Mouse (Mus musculus) myocyte (in vitro differentiated cells): ENCODE measurements around the gene A830005F24Rik. TPM values are rescaled to one million over a fixed set of nuclear protein-coding genes. Genes with fewer than 3 reads are reported as not detected.

Source experiments
- H3K27me3 ChIP-seq: one replicate; pipeline ENCODE4 v1.6.1; 2011; ENCODE audit not compliant: control insufficient read depth, insufficient read depth, insufficient read length
- H3K36me3 ChIP-seq: one replicate; pipeline ENCODE4 v1.6.1; 2011; ENCODE audit not compliant: control insufficient read depth, insufficient read depth
- H3K4me2 ChIP-seq: one replicate; pipeline ENCODE4 v1.6.1; 2011; ENCODE audit warnings: low read depth, control low read depth
- H3K4me3 ChIP-seq: one replicate; pipeline ENCODE4 v1.5.1; 2011; ENCODE audit warnings: mild to moderate bottlenecking, control low read depth, moderate library complexity
- H3K79me2 ChIP-seq: one replicate; pipeline ENCODE4 v1.6.1; 2011; ENCODE audit not compliant: control insufficient read depth, insufficient read depth
- H3ac ChIP-seq: one replicate; pipeline ENCODE4 v1.6.1; 2011; ENCODE audit not compliant: control insufficient read depth, insufficient read length
- CEBPB ChIP-seq: IDR thresholded peaks from 2 replicates; pipeline ENCODE4 v1.6.1; 2011; ENCODE audit warnings: mild to moderate bottlenecking, moderate library complexity; ENCODE audit not compliant: poor library complexity, insufficient read depth, severe bottlenecking
- E2F4 ChIP-seq: IDR thresholded peaks from one replicate; pipeline ENCODE4 v1.6.1; 2011; ENCODE audit warnings: mild to moderate bottlenecking, control low read depth, moderate library complexity; ENCODE audit not compliant: insufficient read depth
- MAX ChIP-seq: IDR thresholded peaks from one replicate; pipeline ENCODE4 v1.6.1; 2011; ENCODE audit warnings: low read depth, mild to moderate bottlenecking, control low read depth
- MYOD1 ChIP-seq, 3 experiments: IDR thresholded peaks; one replicate each; pipeline ENCODE4 v1.6.1; 2011; ENCODE audit warnings: control low read depth in 2 of 3, low read depth in 2 of 3, mild to moderate bottlenecking in 2 of 3, moderate library complexity in 1 of 3; ENCODE audit not compliant: insufficient read length in 2 of 3, control insufficient read depth in 1 of 3
- MYOG ChIP-seq, 3 experiments: IDR thresholded peaks; one replicate each; pipeline ENCODE4 v1.6.1; 2011; ENCODE audit warnings: control low read depth in 2 of 3, low read depth in 2 of 3, mild to moderate bottlenecking in 2 of 3; ENCODE audit not compliant: insufficient read length in 2 of 3, control insufficient read depth in 1 of 3, insufficient read depth in 1 of 3
- POLR2A ChIP-seq: IDR thresholded peaks from one replicate; pipeline ENCODE4 v1.6.1; 2011; ENCODE audit warnings: low read depth, mild to moderate bottlenecking, control low read depth, moderate library complexity; ENCODE audit not compliant: insufficient read length
- POLR2AphosphoS2 ChIP-seq: IDR thresholded peaks from one replicate; pipeline ENCODE4 v1.6.1; 2011; ENCODE audit warnings: low read depth, control low read depth; ENCODE audit not compliant: insufficient read length
- REST ChIP-seq: IDR thresholded peaks from one replicate; pipeline ENCODE4 v1.6.1; 2011; ENCODE audit warnings: mild to moderate bottlenecking, control low read depth, moderate library complexity; ENCODE audit not compliant: insufficient read depth, insufficient read length
- SRF ChIP-seq: IDR thresholded peaks from one replicate; pipeline ENCODE4 v1.6.1; 2011; ENCODE audit warnings: low read depth; ENCODE audit not compliant: control insufficient read depth, insufficient read length
- TCF12 ChIP-seq: IDR thresholded peaks from one replicate; pipeline ENCODE4 v1.6.1; 2011; ENCODE audit warnings: mild to moderate bottlenecking, control low read depth; ENCODE audit not compliant: poor library complexity, insufficient read depth, severe bottlenecking
- TCF3 ChIP-seq: IDR thresholded peaks from one replicate; pipeline ENCODE4 v1.6.1; 2011; ENCODE audit warnings: low read depth, control low read depth; ENCODE audit not compliant: insufficient read length
- USF1 ChIP-seq: IDR thresholded peaks from one replicate; pipeline ENCODE4 v1.6.1; 2011; ENCODE audit warnings: low read depth, mild to moderate bottlenecking, control low read depth, moderate library complexity
- polyA plus RNA-seq: library from polyadenylated mRNA; unstranded; fragments of >200 nt; fragmentation: generic; extraction: Trizol; gene quantifications from one replicate; pipeline ENCODE4 v1.2.1, GENCODE M21; 2012; ENCODE audit warnings: missing spikeins

Gene A830005F24Rik
- polyA plus RNA-seq, 1 experiment: 0.49 TPM

GRCm38 (mm10) chr13:48552181-48553090 is 39.1 kb downstream of the A830005F24Rik start:
- TF ChIP-seq REST (no peak), POLR2A (peak; percentile 51), POLR2AphosphoS2 (peak; percentile 66), MYOG (IDR thresholded peaks at IDR 0.05; ENCODE audit: control insufficient read depth in 1 of 3, insufficient read depth in 1 of 3, insufficient read length in 2 of 3, low read depth in 2 of 3) (peak in 1 of 3 experiments; percentile 12)
- Histone ChIP-seq H3K36me3 (no peaks in the 10 kb centered on the region), H3K4me3 (peak overlapping the region; percentile 22), H3K27me3 (no peaks in the 10 kb centered on the region), H3K79me2 (no peaks in the 10 kb centered on the region), H3K4me2 (peak overlapping the region; percentile 93), H3ac (no peak overlapping the region)

GRCm38 (mm10) chr13:48553511-48553910 is 40.1 kb downstream of the A830005F24Rik start:
- H3K36me3 ChIP-seq: no peaks in the 10 kb centered on the region
- H3K27me3 ChIP-seq: no peaks in the 10 kb centered on the region
- H3K4me3 ChIP-seq: no peak overlapping the region
- no peak for TF ChIP-seq REST
- no peak for TF ChIP-seq SRF
- TF ChIP-seq MYOD1 (IDR thresholded peaks at IDR 0.05; ENCODE audit: control insufficient read depth in 1 of 3, insufficient read length in 2 of 3, low read depth in 2 of 3): no peak
- TF ChIP-seq MAX: no peak
- TF ChIP-seq POLR2A: no peak
- no peak for TF ChIP-seq E2F4
- no peak for TF ChIP-seq USF1
- no peak for TF ChIP-seq POLR2AphosphoS2
- TF ChIP-seq CEBPB: no peak
- no peaks in the 10 kb centered on the region for H3K79me2 ChIP-seq
- no peak overlapping the region for H3K4me2 ChIP-seq
- no peak overlapping the region for H3ac ChIP-seq

DNA sequence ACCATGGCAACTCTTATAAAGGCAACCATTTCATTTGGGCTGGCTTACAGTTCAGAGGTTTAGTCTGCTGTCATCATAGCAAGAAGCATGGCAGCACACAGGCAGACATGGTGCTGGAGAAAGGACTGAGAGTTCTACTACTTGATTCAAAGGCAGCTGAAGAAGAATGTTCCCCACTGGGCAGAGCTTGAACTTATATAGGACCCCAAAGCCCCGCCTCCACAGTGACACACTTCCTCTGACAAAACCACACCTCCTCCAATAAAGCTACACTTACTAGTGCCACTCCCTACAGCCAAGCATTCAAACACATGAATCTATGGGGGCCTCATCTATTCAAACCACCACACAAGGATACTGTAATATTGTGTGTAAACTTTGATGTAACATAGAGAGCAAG is 41.2 kb downstream of the A830005F24Rik start:
- H3ac ChIP-seq: no peak overlapping the region
- no peak overlapping the region for H3K4me3 ChIP-seq
- no peak for TF ChIP-seq SRF
- TF ChIP-seq TCF3: no peak
- TF ChIP-seq USF1: no peak
- no peak for TF ChIP-seq MYOD1 (IDR thresholded peaks at IDR 0.05; ENCODE audit: control insufficient read depth in 1 of 3, insufficient read length in 2 of 3, low read depth in 2 of 3)
- no peak for TF ChIP-seq E2F4
- TF ChIP-seq MAX: no peak
- TF ChIP-seq REST: no peak
- no peak for TF ChIP-seq POLR2A
- no peak for TF ChIP-seq POLR2AphosphoS2
- TF ChIP-seq MYOG (IDR thresholded peaks at IDR 0.05; ENCODE audit: control insufficient read depth in 1 of 3, insufficient read depth in 1 of 3, insufficient read length in 2 of 3, low read depth in 2 of 3): no peak
- no peak for TF ChIP-seq TCF12
- TF ChIP-seq CEBPB: no peak
- no peaks in the 10 kb centered on the region for H3K27me3 ChIP-seq
- H3K4me2 ChIP-seq: no peak overlapping the region
- H3K36me3 ChIP-seq: no peaks in the 10 kb centered on the region
- no peaks in the 10 kb centered on the region for H3K79me2 ChIP-seq

- TF ChIP-seq CEBPB (no peak), TCF3 (no peak), REST (no peak), USF1 (no peak), TCF12 (no peak), MYOD1 (IDR thresholded peaks at IDR 0.05; ENCODE audit: control insufficient read depth in 1 of 3, insufficient read length in 2 of 3, low read depth in 2 of 3) (no peak), SRF (no peak), POLR2AphosphoS2 (no peak), POLR2A (no peak), MAX (no peak), E2F4 (no peak), MYOG (IDR thresholded peaks at IDR 0.05; ENCODE audit: control insufficient read depth in 1 of 3, insufficient read depth in 1 of 3, insufficient read length in 2 of 3, low read depth in 2 of 3) (no peak)
- Histone ChIP-seq H3K36me3 (no peaks in the 10 kb centered on the region), H3K27me3 (no peaks in the 10 kb centered on the region), H3ac (no peak overlapping the region), H3K4me3 (no peak overlapping the region), H3K4me2 (no peak overlapping the region), H3K79me2 (no peaks in the 10 kb centered on the region)
Measured at GRCm38 (mm10) chr13:48555976-48556375, 42.6 kb downstream of the A830005F24Rik start.

DNA sequence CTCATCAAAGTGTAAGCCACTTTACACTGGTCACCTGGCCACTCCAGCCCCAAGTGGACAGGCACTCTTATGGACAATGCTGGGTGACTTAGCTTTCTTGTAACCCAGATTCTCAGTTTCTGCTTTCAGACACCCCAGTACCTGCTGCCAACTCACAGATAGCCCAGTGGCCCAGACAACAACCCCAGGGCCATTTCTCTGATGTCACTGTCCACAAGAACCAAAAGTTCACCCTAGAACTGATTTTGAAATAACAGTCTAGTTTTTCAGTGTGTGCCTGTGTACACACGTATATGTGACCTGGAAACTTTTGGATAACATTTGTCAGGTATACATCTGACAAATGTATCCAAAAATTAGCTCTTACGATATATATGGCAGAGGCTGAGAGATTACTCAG is 48.1 kb downstream of the A830005F24Rik start:
- no peaks in the 10 kb centered on the region for H3K36me3 ChIP-seq
- no peak overlapping the region for H3ac ChIP-seq
- H3K27me3 ChIP-seq: no peaks in the 10 kb centered on the region
- H3K4me3 ChIP-seq: no peak overlapping the region
- no peaks in the 10 kb centered on the region for H3K79me2 ChIP-seq
- no peak overlapping the region for H3K4me2 ChIP-seq
- TF ChIP-seq TCF12: no peak
- TF ChIP-seq MAX: no peak
- no peak for TF ChIP-seq MYOG (IDR thresholded peaks at IDR 0.05; ENCODE audit: control insufficient read depth in 1 of 3, insufficient read depth in 1 of 3, insufficient read length in 2 of 3, low read depth in 2 of 3)
- TF ChIP-seq SRF: no peak
- no peak for TF ChIP-seq USF1
- TF ChIP-seq E2F4: no peak
- TF ChIP-seq REST: no peak
- TF ChIP-seq CEBPB: no peak
- TF ChIP-seq POLR2AphosphoS2: no peak
- TF ChIP-seq TCF3: no peak
- no peak for TF ChIP-seq MYOD1 (IDR thresholded peaks at IDR 0.05; ENCODE audit: control insufficient read depth in 1 of 3, insufficient read length in 2 of 3, low read depth in 2 of 3)
- no peak for TF ChIP-seq POLR2A
